Mouse (Mus musculus) megakaryocyte, adult 5-6 weeks (primary cell): ENCODE results near the gene Map4k4. TPM values are rescaled to one million over a fixed set of nuclear protein-coding genes. Genes with fewer than 3 reads are reported as not detected.

Source experiments
- ATAC-seq: 2 replicates; pipeline ENCODE4 v1.8.0; 2016; ENCODE audit warnings: mild to moderate bottlenecking, inconsistent platforms; ENCODE audit not compliant: poor library complexity, severe bottlenecking
- total RNA-seq, 2 experiments: library from RNA; stranded (forward) in 1 of 2; stranded (reverse) in 1 of 2; fragments of 153-499, 151-499 nt in 1 of 2; fragments of 221-1000, 200-1000 nt in 1 of 2; gene quantifications; 2 replicates each; pipeline versions ENCODE4 v1.2.3 to v1.2.4; 2015 to 2017

Map4k4 gene
- total RNA-seq, 2 experiments from 2014 or later, result 52.3 to 190 TPM

GRCm38 (mm10) chr1:39961113-39961512, 60.4 kb downstream of the Map4k4 start:
- ATAC-seq, result no peak

- no peak for ATAC-seq
These were observed 61.6 kb downstream of the Map4k4 start for GRCm38 (mm10) chr1:39962321-39962720.

GRCm38 (mm10) chr1:39962840-39963239, 62.1 kb downstream of the Map4k4 start:
- no peak for ATAC-seq

GRCm38 (mm10) chr1:39963821-39964220, 63.1 kb downstream of the Map4k4 start:
- ATAC-seq, result no peak

GRCm38 (mm10) chr1:39964427-39964826, 63.7 kb downstream of the Map4k4 start:
- ATAC-seq, result no peak

- ATAC-seq, result no peak
These were observed 64.7 kb downstream of the Map4k4 start for GRCm38 (mm10) chr1:39965461-39965860.

- peak; percentile 88 for ATAC-seq
These were observed 68.3 kb downstream of the Map4k4 start for GRCm38 (mm10) chr1:39968999-39969398.

GRCm38 (mm10) chr1:39969771-39970406, 69.2 kb downstream of the Map4k4 start:
- ATAC-seq, result no peak

GRCm38 (mm10) chr1:39972411-39972810, 71.7 kb downstream of the Map4k4 start:
- no peak for ATAC-seq

GRCm38 (mm10) chr1:39973911-39974310, 73.2 kb downstream of the Map4k4 start:
- 0 out of 2 replicates have a peak, but pooled peaks have one; percentile 31 for ATAC-seq

GRCm38 (mm10) chr1:39975005-39975404, 74.3 kb downstream of the Map4k4 start:
- no peak for ATAC-seq

GRCm38 (mm10) chr1:39976107-39976506, 75.4 kb downstream of the Map4k4 start:
- ATAC-seq, result no peak

GRCm38 (mm10) chr1:39976847-39977744, 76.4 kb downstream of the Map4k4 start:
- no peak for ATAC-seq

GRCm38 (mm10) chr1:39978781-39979486, 78.2 kb downstream of the Map4k4 start:
- ATAC-seq, result peak; percentile 51

- ATAC-seq, result no peak
These were observed 79.9 kb downstream of the Map4k4 start for GRCm38 (mm10) chr1:39980314-39981290.

GRCm38 (mm10) chr1:39981970-39982369, 81.3 kb downstream of the Map4k4 start:
- no peak for ATAC-seq

GRCm38 (mm10) chr1:39982727-39983487, 82.2 kb downstream of the Map4k4 start:
- ATAC-seq, result 0 out of 2 replicates have a peak, but pooled peaks have one; percentile 47

- ATAC-seq, result 0 out of 2 replicates have a peak, but pooled peaks have one; percentile 24
These were observed 83.6 kb downstream of the Map4k4 start for GRCm38 (mm10) chr1:39984331-39984730.

GRCm38 (mm10) chr1:39986820-39987219, 86.1 kb downstream of the Map4k4 start:
- ATAC-seq, result 0 out of 2 replicates have a peak, but pooled peaks have one; percentile 21
